Mouse (Mus musculus): ENCODE data around the gene Lrrc8b.

Gene Lrrc8b

GRCm38 (mm10) chr5:105425587-105425986, 10.0 kb downstream of the Lrrc8b start:
- DNase-seq (ENCODE audit: inconsistent ontology term) = no peak

- no peak for DNase-seq (ENCODE audit: inconsistent ontology term)
Measured at GRCm38 (mm10) chr5:105427326-105427725, 11.8 kb downstream of the Lrrc8b start.

- DNase-seq (ENCODE audit: inconsistent ontology term) = peak; percentile 89
Measured at GRCm38 (mm10) chr5:105428265-105428974, 12.8 kb downstream of the Lrrc8b start.

GRCm38 (mm10) chr5:105430148-105430547, 14.6 kb downstream of the Lrrc8b start:
- no peak for DNase-seq (ENCODE audit: inconsistent ontology term)

GRCm38 (mm10) chr5:105439608-105440007, 24.0 kb downstream of the Lrrc8b start:
- DNase-seq (ENCODE audit: inconsistent ontology term) = no peak

- DNase-seq (ENCODE audit: inconsistent ontology term) = no peak
Measured at GRCm38 (mm10) chr5:105440992-105441535, 25.5 kb downstream of the Lrrc8b start.

- DNase-seq (ENCODE audit: inconsistent ontology term) = no peak
Measured at GRCm38 (mm10) chr5:105442212-105443000, 26.8 kb downstream of the Lrrc8b start.

- no peak for DNase-seq (ENCODE audit: inconsistent ontology term)
Measured at GRCm38 (mm10) chr5:105443057-105443815, 27.7 kb downstream of the Lrrc8b start.

GRCm38 (mm10) chr5:105445686-105446085, 30.1 kb downstream of the Lrrc8b start:
- DNase-seq (ENCODE audit: inconsistent ontology term) = no peak

- no peak for DNase-seq (ENCODE audit: inconsistent ontology term)
Measured at GRCm38 (mm10) chr5:105454105-105454504, 38.5 kb downstream of the Lrrc8b start.

GRCm38 (mm10) chr5:105459077-105459476, 43.5 kb downstream of the Lrrc8b start:
- no peak for DNase-seq (ENCODE audit: inconsistent ontology term)

- no peak for DNase-seq (ENCODE audit: inconsistent ontology term)
Measured at GRCm38 (mm10) chr5:105460551-105460950, 45.0 kb downstream of the Lrrc8b start.

- DNase-seq (ENCODE audit: inconsistent ontology term) = no peak
Measured at GRCm38 (mm10) chr5:105461076-105461475, 45.5 kb downstream of the Lrrc8b start.

- no peak for DNase-seq (ENCODE audit: inconsistent ontology term)
Measured at GRCm38 (mm10) chr5:105464671-105465070, 49.1 kb downstream of the Lrrc8b start.

- DNase-seq (ENCODE audit: inconsistent ontology term) = no peak
Measured at GRCm38 (mm10) chr5:105465550-105465949, 50.0 kb downstream of the Lrrc8b start.

- no peak for DNase-seq (ENCODE audit: inconsistent ontology term)
Measured at GRCm38 (mm10) chr5:105466471-105466902, 50.9 kb downstream of the Lrrc8b start.

- no peak for DNase-seq (ENCODE audit: inconsistent ontology term)
Measured at GRCm38 (mm10) chr5:105467271-105467670, 51.7 kb downstream of the Lrrc8b start.

- DNase-seq (ENCODE audit: inconsistent ontology term) = no peak
Measured at GRCm38 (mm10) chr5:105472983-105473705, 57.6 kb downstream of the Lrrc8b start.

GRCm38 (mm10) chr5:105477527-105477926, 62.0 kb downstream of the Lrrc8b start:
- no peak for DNase-seq (ENCODE audit: inconsistent ontology term)

GRCm38 (mm10) chr5:105479673-105480072, 64.1 kb downstream of the Lrrc8b start:
- no peak for DNase-seq (ENCODE audit: inconsistent ontology term)

- DNase-seq (ENCODE audit: inconsistent ontology term) = no peak
Measured at GRCm38 (mm10) chr5:105480561-105480960, 65.0 kb downstream of the Lrrc8b start.

Measured in Muller cell, postnatal 12 days (primary cell).